Mouse (Mus musculus): ENCODE measurements around the gene Mta1. TPM values are rescaled to one million over a fixed set of nuclear protein-coding genes. Genes with fewer than 3 reads are reported as not detected.

The Mta1 gene
- polyA plus RNA-seq, 1 experiment from 2014 or later = 20.5 TPM

GRCm38 (mm10) chr12:113151661-113152271 lies 53.7 kb downstream of the Mta1 start:
- H3K36me3 ChIP-seq = no peaks in the 10 kb centered on the region
- peaks cover 21% of the 10 kb centered on the region for H3K4me1 ChIP-seq (replicated peaks)
- H3K27ac ChIP-seq = no peak overlapping the region
- peak overlapping the region; percentile 49 for H3K9ac ChIP-seq (replicated peaks)
- H3K4me2 ChIP-seq = peak overlapping the region; percentile 84
- peaks cover 72% of the 10 kb centered on the region for H3K27me3 ChIP-seq
- H3K9me3 ChIP-seq = no peaks in the 10 kb centered on the region
- no peak for ATAC-seq (ENCODE audit: insufficient number of reproducible peaks, insufficient read depth, low FRiP score, low TSS enrichment, low read depth)
- peak overlapping the region; percentile 50 for H3K4me3 ChIP-seq (replicated peaks)
- 1% methylated on average over 36 of the region's 36 CpGs for WGBS

GRCm38 (mm10) chr12:113152272-113152661 lies 54.2 kb downstream of the Mta1 start:
- H3K36me3 ChIP-seq = no peaks in the 10 kb centered on the region
- H3K4me3 ChIP-seq (replicated peaks) = peak overlapping the region; percentile 50
- peak overlapping the region; percentile 49 for H3K9ac ChIP-seq (replicated peaks)
- no peak for ATAC-seq (ENCODE audit: insufficient number of reproducible peaks, insufficient read depth, low FRiP score, low TSS enrichment, low read depth)
- H3K27me3 ChIP-seq = peaks cover 67% of the 10 kb centered on the region
- peak overlapping the region; percentile 84 for H3K4me2 ChIP-seq
- H3K9me3 ChIP-seq = no peaks in the 10 kb centered on the region
- H3K27ac ChIP-seq = no peak overlapping the region
- 17% methylated on average over 19 of the region's 19 CpGs for WGBS
- H3K4me1 ChIP-seq (replicated peaks) = peaks cover 26% of the 10 kb centered on the region

- peaks cover 60% of the 10 kb centered on the region for H3K27me3 ChIP-seq
- H3K9ac ChIP-seq (replicated peaks) = no peak overlapping the region
- no peak overlapping the region for H3K27ac ChIP-seq
- no peaks in the 10 kb centered on the region for H3K9me3 ChIP-seq
- no peak for ATAC-seq (ENCODE audit: insufficient number of reproducible peaks, insufficient read depth, low FRiP score, low TSS enrichment, low read depth)
- 0 out of 2 replicates have a peak overlapping the region, but pooled peaks have one; percentile 84 for H3K4me2 ChIP-seq
- H3K36me3 ChIP-seq = peaks cover 6% of the 10 kb centered on the region
- 0 out of 2 replicates have a peak overlapping the region, but pooled peaks have one; percentile 50 for H3K4me3 ChIP-seq (replicated peaks)
- H3K4me1 ChIP-seq (replicated peaks) = peaks cover 29% of the 10 kb centered on the region
- 73% methylated on average over 6 of the region's 6 CpGs for WGBS
Observed at GRCm38 (mm10) chr12:113152991-113153525, 55.0 kb downstream of the Mta1 start.

GRCm38 (mm10) chr12:113153971-113154370 lies 55.9 kb downstream of the Mta1 start:
- H3K4me1 ChIP-seq (replicated peaks) = peaks cover 29% of the 10 kb centered on the region
- no peak overlapping the region for H3K27ac ChIP-seq
- no peaks in the 10 kb centered on the region for H3K9me3 ChIP-seq
- H3K36me3 ChIP-seq = peaks cover 11% of the 10 kb centered on the region
- 87% methylated on average over 7 of the region's 7 CpGs for WGBS
- H3K27me3 ChIP-seq = peaks cover 50% of the 10 kb centered on the region
- no peak for ATAC-seq (ENCODE audit: insufficient number of reproducible peaks, insufficient read depth, low FRiP score, low TSS enrichment, low read depth)
- no peak overlapping the region for H3K9ac ChIP-seq (replicated peaks)
- no peak overlapping the region for H3K4me2 ChIP-seq
- H3K4me3 ChIP-seq (replicated peaks) = no peak overlapping the region

GRCm38 (mm10) chr12:113154747-113155075 lies 56.6 kb downstream of the Mta1 start:
- H3K9ac ChIP-seq (replicated peaks) = no peak overlapping the region; the same call in 1 of the 2 replicates
- peaks cover 14% of the 10 kb centered on the region for H3K36me3 ChIP-seq
- peak overlapping the region; percentile 63; the same call in 1 of the 2 replicates for H3K4me3 ChIP-seq (replicated peaks)
- H3K4me2 ChIP-seq = peak overlapping the region; percentile 80
- H3K4me1 ChIP-seq (replicated peaks) = peaks cover 29% of the 10 kb centered on the region
- WGBS = 76% methylated on average over 6 of the region's 6 CpGs
- no peak overlapping the region for H3K27ac ChIP-seq
- H3K27me3 ChIP-seq = peaks cover 43% of the 10 kb centered on the region
- no peaks in the 10 kb centered on the region for H3K9me3 ChIP-seq
- ATAC-seq (ENCODE audit: insufficient number of reproducible peaks, insufficient read depth, low FRiP score, low TSS enrichment, low read depth) = no peak

- ATAC-seq (ENCODE audit: insufficient number of reproducible peaks, insufficient read depth, low FRiP score, low TSS enrichment, low read depth) = peak; percentile 0; the same call in 1 of the 2 replicates
- Histone ChIP-seq H3K27ac (peak overlapping the region; percentile 70; the same call in 1 of the 2 replicates), H3K36me3 (peaks cover 14% of the 10 kb centered on the region), H3K27me3 (peaks cover 38% of the 10 kb centered on the region), H3K4me1 (replicated peaks) (peaks cover 29% of the 10 kb centered on the region), H3K9ac (replicated peaks) (peak overlapping the region; percentile 54), H3K4me2 (peak overlapping the region; percentile 80), H3K4me3 (replicated peaks) (peak overlapping the region; percentile 63), H3K9me3 (no peaks in the 10 kb centered on the region)
- 6% methylated on average over 32 of the region's 32 CpGs for WGBS
Observed at GRCm38 (mm10) chr12:113155076-113155771, 57.1 kb downstream of the Mta1 start.

DNA sequence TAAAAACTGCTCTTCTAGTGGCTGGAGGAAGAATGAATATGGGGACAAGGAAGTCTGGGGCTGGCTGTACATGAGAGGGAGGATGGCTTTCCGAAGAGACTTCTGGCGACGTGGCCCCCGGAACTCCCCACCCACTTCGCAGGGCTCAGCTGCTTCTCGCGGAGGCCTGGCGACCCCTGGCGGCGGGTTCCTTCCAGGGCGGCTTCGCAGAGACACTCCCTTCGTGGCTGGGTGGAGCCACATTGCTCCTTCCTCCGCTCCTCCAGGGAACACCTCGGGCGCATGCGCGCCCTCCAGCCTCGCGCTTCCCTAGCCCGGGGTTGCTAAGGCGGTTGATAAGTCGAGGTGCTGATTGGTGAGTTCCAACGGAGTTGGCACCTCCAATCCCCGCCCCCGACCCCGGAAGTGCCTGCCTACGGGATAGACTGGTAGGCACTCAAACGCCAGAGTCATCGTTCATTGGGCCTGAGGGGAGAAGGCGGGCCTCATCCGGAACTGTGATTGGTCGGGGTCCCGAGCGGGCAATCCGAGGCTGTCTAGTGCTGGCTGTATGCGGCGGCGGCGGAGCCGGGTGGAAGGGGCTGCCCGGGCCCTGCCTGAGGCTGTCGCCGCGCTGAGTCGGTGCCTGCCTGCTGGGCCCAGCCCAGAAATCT lies 57.9 kb downstream of the Mta1 start, which contains the start of gene Tedc1:
Tedc1 (plus strand) TSS at position 535 of the 653 bp plus-strand sequence.
- H3K4me3 ChIP-seq (replicated peaks) = peak within 1 kb of the TSS; percentile 63
- H3K4me1 ChIP-seq (replicated peaks) = peaks cover 29% of the 10 kb centered on the region
- H3K27me3 ChIP-seq = peaks cover 30% of the 10 kb centered on the region
- H3K36me3 ChIP-seq = peaks cover 17% of the 10 kb centered on the region
- no peaks in the 10 kb centered on the region for H3K9me3 ChIP-seq
- ATAC-seq (ENCODE audit: insufficient number of reproducible peaks, insufficient read depth, low FRiP score, low TSS enrichment, low read depth) = peak; percentile 97
- 0% methylated on average over 46 of the region's 46 CpGs for WGBS
- peak within 1 kb of the TSS; percentile 70; the same call in 1 of the 2 replicates for H3K27ac ChIP-seq
- peak within 1 kb of the TSS; percentile 60 for H3K9ac ChIP-seq (replicated peaks)
- peak within 1 kb of the TSS; percentile 83 for H3K4me2 ChIP-seq

GRCm38 (mm10) chr12:113156540-113156929 lies 58.5 kb downstream of the Mta1 start:
- Histone ChIP-seq H3K4me2 (peak overlapping the region; percentile 83), H3K4me3 (replicated peaks) (peak overlapping the region; percentile 63), H3K36me3 (peaks cover 22% of the 10 kb centered on the region), H3K4me1 (replicated peaks) (peaks cover 26% of the 10 kb centered on the region), H3K27me3 (peaks cover 25% of the 10 kb centered on the region), H3K27ac (peak overlapping the region; percentile 56; the same call in 1 of the 2 replicates), H3K9ac (replicated peaks) (peak overlapping the region; percentile 60), H3K9me3 (no peaks in the 10 kb centered on the region)
- 0% methylated on average over 23 of the region's 23 CpGs for WGBS
- no peak; the same call in 1 of the 2 replicates for ATAC-seq (ENCODE audit: insufficient number of reproducible peaks, insufficient read depth, low FRiP score, low TSS enrichment, low read depth)

DNA sequence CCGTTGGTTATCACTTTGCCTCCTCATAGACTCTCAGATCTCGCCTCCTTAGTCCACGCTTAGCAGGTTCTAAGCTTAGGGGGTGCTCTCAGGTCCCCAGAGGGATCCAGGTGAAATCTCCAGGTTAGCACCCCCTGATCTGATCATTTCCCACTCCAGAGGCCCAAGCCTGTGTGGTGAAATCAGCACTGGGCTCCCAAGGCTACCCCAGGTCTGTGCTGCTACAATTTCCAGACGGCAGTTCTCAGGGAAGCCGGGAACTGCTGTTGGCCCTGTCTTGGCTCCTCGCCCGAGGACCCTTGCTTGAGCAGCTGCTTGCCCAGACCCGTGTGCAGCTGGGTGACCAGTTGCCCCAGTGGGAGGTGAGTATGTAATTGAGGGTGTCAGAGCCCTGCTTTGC lies 58.9 kb downstream of the Mta1 start:
- peaks cover 20% of the 10 kb centered on the region for H3K27me3 ChIP-seq
- no peak overlapping the region for H3K27ac ChIP-seq
- H3K4me3 ChIP-seq (replicated peaks) = peak overlapping the region; percentile 63
- H3K9ac ChIP-seq (replicated peaks) = peak overlapping the region; percentile 60
- H3K4me2 ChIP-seq = peak overlapping the region; percentile 83
- no peaks in the 10 kb centered on the region for H3K9me3 ChIP-seq
- no peak for ATAC-seq (ENCODE audit: insufficient number of reproducible peaks, insufficient read depth, low FRiP score, low TSS enrichment, low read depth)
- H3K4me1 ChIP-seq (replicated peaks) = peaks cover 23% of the 10 kb centered on the region
- peaks cover 27% of the 10 kb centered on the region for H3K36me3 ChIP-seq
- WGBS = 40% methylated on average over 8 of the region's 8 CpGs

- H3K4me2 ChIP-seq = peak overlapping the region; percentile 83
- H3K4me1 ChIP-seq (replicated peaks) = peaks cover 18% of the 10 kb centered on the region
- H3K27me3 ChIP-seq = peaks cover 15% of the 10 kb centered on the region
- H3K36me3 ChIP-seq = peaks cover 32% of the 10 kb centered on the region
- peak overlapping the region; percentile 60; the same call in 1 of the 2 replicates for H3K9ac ChIP-seq (replicated peaks)
- no peak overlapping the region for H3K4me3 ChIP-seq (replicated peaks)
- H3K27ac ChIP-seq = no peak overlapping the region
- no peak for ATAC-seq (ENCODE audit: insufficient number of reproducible peaks, insufficient read depth, low FRiP score, low TSS enrichment, low read depth)
- 92% methylated on average over 8 of the region's 8 CpGs for WGBS
- no peaks in the 10 kb centered on the region for H3K9me3 ChIP-seq
Observed at GRCm38 (mm10) chr12:113157521-113157920, 59.4 kb downstream of the Mta1 start.

- Histone ChIP-seq H3K9me3 (no peaks in the 10 kb centered on the region), H3K27me3 (peaks cover 11% of the 10 kb centered on the region; the same call in 1 of the 2 replicates), H3K36me3 (peaks cover 36% of the 10 kb centered on the region), H3K4me3 (replicated peaks) (no peak overlapping the region), H3K9ac (replicated peaks) (no peak overlapping the region), H3K4me1 (replicated peaks) (peaks cover 18% of the 10 kb centered on the region), H3K27ac (no peak overlapping the region), H3K4me2 (no peak overlapping the region)
- 92% methylated on average over 8 of the region's 8 CpGs for WGBS
- no peak for ATAC-seq (ENCODE audit: insufficient number of reproducible peaks, insufficient read depth, low FRiP score, low TSS enrichment, low read depth)
Observed at GRCm38 (mm10) chr12:113157971-113158370, 59.9 kb downstream of the Mta1 start.

Data from limb, embryonic 12.5 days (tissue).